Mouse (Mus musculus): Measurements from ENCODE around the gene Gins3. TPM values are rescaled to one million over a fixed set of nuclear protein-coding genes. Genes with fewer than 3 reads are reported as not detected.
"Not testable (repeated sequence)": the region's sequence is repeated elsewhere in the genome, so short reads cannot be mapped to it uniquely, and the experiment has no call there.

Gene Gins3
- polyA plus RNA-seq, 1 experiment = 8.3 TPM

DNA sequence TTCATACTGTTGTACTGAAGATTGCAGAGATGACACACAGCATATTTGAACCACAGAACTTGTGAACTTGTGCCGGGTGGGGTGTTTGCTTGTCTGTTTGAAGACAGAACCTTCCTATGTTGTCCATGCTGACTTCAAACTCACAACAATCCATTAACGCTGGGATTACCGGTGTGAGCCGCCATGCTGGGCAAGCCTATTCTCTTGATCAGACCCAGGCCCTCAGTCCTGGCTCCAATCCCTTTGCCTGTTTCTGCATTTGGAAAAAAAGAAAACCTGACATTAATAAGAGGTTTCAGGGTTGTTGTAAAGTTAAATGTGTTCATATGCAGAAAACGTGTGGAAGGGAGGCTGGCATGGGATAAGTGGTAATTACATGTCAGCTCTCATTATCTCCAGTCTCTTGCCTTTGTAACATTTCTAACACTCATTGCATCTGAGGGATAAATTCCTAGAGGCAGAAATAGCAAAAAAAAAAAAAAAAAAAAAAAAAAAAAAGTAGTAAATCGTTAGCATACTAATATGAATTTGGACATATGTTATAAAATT is 27.2 kb downstream of the Gins3 start:
- no peak overlapping the region for H3K4me3 ChIP-seq (ENCODE audit: insufficient read depth, poor library complexity, severe bottlenecking)
- H3K79me3 ChIP-seq (ENCODE audit: low read depth) = no peaks in the 10 kb centered on the region
- H3ac ChIP-seq (ENCODE audit: control insufficient read depth, insufficient read length, low read depth) = no peak overlapping the region
- no peaks in the 10 kb centered on the region for H3K27me3 ChIP-seq (ENCODE audit: control insufficient read depth, insufficient read depth, insufficient read length)
- no peak for TF ChIP-seq CEBPB (IDR thresholded peaks at IDR 0.05; ENCODE audit: low read depth)
- TF ChIP-seq FOSL1 (IDR thresholded peaks at IDR 0.05; ENCODE audit: insufficient read depth, low read length, poor library complexity, severe bottlenecking) = no peak
- no peak for TF ChIP-seq MAX (IDR thresholded peaks at IDR 0.05)
- TF ChIP-seq MYOG (IDR thresholded peaks at IDR 0.05; ENCODE audit: control insufficient read depth, extremely low read depth, insufficient read length) = no peak
- no peak for TF ChIP-seq USF1 (IDR thresholded peaks at IDR 0.05; ENCODE audit: low read depth)
- TF ChIP-seq MYOD1 (IDR thresholded peaks at IDR 0.05; ENCODE audit: control insufficient read depth, insufficient read length, low read depth) = no peak
- TF ChIP-seq CTCF (IDR thresholded peaks at IDR 0.05; ENCODE audit: control insufficient read depth, insufficient read depth, insufficient read length) = no peak
- H3K36me3 ChIP-seq (ENCODE audit: control insufficient read depth, insufficient read depth) = no peaks in the 10 kb centered on the region
- no peaks in the 10 kb centered on the region for H3K79me2 ChIP-seq (ENCODE audit: control insufficient read depth, insufficient read depth)

DNA sequence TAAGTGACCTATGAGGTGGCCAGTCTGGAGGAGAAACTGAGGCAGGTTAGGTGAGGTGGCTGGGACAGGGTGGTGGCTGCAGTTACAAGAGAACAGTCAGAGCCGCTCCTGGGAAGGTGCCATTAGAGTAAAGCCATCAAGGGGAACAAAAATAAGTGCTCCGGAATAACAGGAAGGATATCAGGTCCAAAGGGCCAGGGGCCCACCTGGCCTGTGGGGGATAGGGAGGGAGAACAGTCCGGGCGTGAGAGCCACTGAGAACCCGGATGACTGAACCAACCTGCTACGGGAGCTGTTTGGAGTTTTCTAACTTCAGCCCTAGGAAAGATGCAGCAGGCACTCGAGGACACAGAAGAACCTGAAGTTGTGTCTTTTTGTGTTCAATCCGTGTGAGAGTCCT is 27.8 kb downstream of the Gins3 start:
- TF ChIP-seq FOSL1 (IDR thresholded peaks at IDR 0.05; ENCODE audit: insufficient read depth, low read length, poor library complexity, severe bottlenecking) (no peak), MYOD1 (IDR thresholded peaks at IDR 0.05; ENCODE audit: control insufficient read depth, insufficient read length, low read depth) (no peak), MYOG (IDR thresholded peaks at IDR 0.05; ENCODE audit: control insufficient read depth, extremely low read depth, insufficient read length) (no peak), CTCF (IDR thresholded peaks at IDR 0.05; ENCODE audit: control insufficient read depth, insufficient read depth, insufficient read length) (no peak), MAX (IDR thresholded peaks at IDR 0.05) (no peak), CEBPB (IDR thresholded peaks at IDR 0.05; ENCODE audit: low read depth) (no peak), USF1 (IDR thresholded peaks at IDR 0.05; ENCODE audit: low read depth) (no peak)
- Histone ChIP-seq H3K36me3 (ENCODE audit: control insufficient read depth, insufficient read depth) (no peaks in the 10 kb centered on the region), H3K79me2 (ENCODE audit: control insufficient read depth, insufficient read depth) (no peaks in the 10 kb centered on the region), H3K27me3 (ENCODE audit: control insufficient read depth, insufficient read depth, insufficient read length) (no peaks in the 10 kb centered on the region), H3K79me3 (ENCODE audit: low read depth) (no peaks in the 10 kb centered on the region), H3ac (ENCODE audit: control insufficient read depth, insufficient read length, low read depth) (no peak overlapping the region), H3K4me3 (ENCODE audit: insufficient read depth, poor library complexity, severe bottlenecking) (no peak overlapping the region)

DNA sequence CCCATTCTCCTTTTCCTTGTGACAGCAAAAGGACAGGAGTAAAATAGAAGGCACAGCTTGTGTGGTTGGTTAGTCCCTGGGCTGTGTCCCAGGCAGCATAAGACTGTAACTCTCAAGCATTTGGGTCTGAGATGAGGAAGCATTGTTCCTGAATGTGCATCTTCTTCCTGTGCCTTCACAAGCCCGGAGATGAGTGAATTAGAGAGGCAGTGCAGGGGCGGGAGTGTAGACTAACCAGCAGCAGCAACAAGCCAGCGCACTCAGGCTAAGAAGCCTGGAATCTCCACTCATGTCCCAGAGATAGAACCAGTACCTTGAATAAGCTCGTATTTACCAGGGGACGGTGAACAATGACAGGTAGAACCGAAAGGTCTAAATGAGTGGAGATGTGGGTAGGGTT is 28.3 kb downstream of the Gins3 start:
- H3K36me3 ChIP-seq (ENCODE audit: control insufficient read depth, insufficient read depth) = no peaks in the 10 kb centered on the region
- H3K79me3 ChIP-seq (ENCODE audit: low read depth) = no peaks in the 10 kb centered on the region
- no peak overlapping the region for H3K4me3 ChIP-seq (ENCODE audit: insufficient read depth, poor library complexity, severe bottlenecking)
- TF ChIP-seq MYOD1 (IDR thresholded peaks at IDR 0.05; ENCODE audit: control insufficient read depth, insufficient read length, low read depth) (no peak), USF1 (IDR thresholded peaks at IDR 0.05; ENCODE audit: low read depth) (no peak), MYOG (IDR thresholded peaks at IDR 0.05; ENCODE audit: control insufficient read depth, extremely low read depth, insufficient read length) (no peak), CTCF (IDR thresholded peaks at IDR 0.05; ENCODE audit: control insufficient read depth, insufficient read depth, insufficient read length) (no peak), CEBPB (IDR thresholded peaks at IDR 0.05; ENCODE audit: low read depth) (no peak), MAX (IDR thresholded peaks at IDR 0.05) (no peak), FOSL1 (IDR thresholded peaks at IDR 0.05; ENCODE audit: insufficient read depth, low read length, poor library complexity, severe bottlenecking) (no peak)
- H3K79me2 ChIP-seq (ENCODE audit: control insufficient read depth, insufficient read depth) = no peaks in the 10 kb centered on the region
- H3K27me3 ChIP-seq (ENCODE audit: control insufficient read depth, insufficient read depth, insufficient read length) = no peaks in the 10 kb centered on the region
- H3ac ChIP-seq (ENCODE audit: control insufficient read depth, insufficient read length, low read depth) = no peak overlapping the region

DNA sequence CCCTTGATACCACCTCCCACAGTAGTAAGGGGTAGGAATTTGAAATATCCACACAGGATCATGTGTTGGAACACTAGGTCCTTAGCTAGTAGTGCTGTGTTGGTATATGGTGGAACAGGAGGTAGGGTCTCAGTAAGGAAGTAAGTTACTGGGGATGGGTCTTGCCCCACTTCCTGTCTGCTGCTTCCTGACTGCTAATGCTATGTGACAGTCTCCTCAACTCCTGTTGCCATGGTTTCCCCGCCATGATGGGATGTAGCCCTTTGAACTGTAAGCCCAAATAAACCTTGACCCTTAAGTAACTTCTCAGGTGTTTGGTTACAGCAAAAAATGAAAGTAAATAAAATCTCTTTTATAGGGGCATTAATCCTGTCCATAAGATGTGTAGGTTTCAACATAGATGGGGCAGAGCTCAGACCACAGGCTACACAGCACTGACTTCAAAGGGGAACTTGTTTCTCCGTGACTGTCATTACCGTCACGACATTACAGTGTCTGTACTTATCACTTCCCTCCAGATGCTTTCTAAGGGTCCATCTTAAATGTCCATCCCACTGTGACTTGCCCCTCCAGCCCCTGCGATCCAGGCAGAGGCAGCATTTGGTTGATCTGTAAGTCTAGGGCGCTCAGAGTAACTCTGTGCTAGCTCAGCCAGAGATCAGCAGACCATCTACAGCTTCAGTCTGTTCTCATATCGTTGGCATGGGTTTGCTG is 29.8 kb downstream of the Gins3 start:
- TF ChIP-seq MAX (IDR thresholded peaks at IDR 0.05) = no peak
- TF ChIP-seq USF1 (IDR thresholded peaks at IDR 0.05; ENCODE audit: low read depth) = no peak
- TF ChIP-seq CTCF (IDR thresholded peaks at IDR 0.05; ENCODE audit: control insufficient read depth, insufficient read depth, insufficient read length) = no peak
- TF ChIP-seq CEBPB (IDR thresholded peaks at IDR 0.05; ENCODE audit: low read depth) = no peak
- TF ChIP-seq MYOG (IDR thresholded peaks at IDR 0.05; ENCODE audit: control insufficient read depth, extremely low read depth, insufficient read length) = no peak
- Histone ChIP-seq H3K79me3 (ENCODE audit: low read depth) (no peaks in the 10 kb centered on the region), H3ac (ENCODE audit: control insufficient read depth, insufficient read length, low read depth) (no peak overlapping the region), H3K36me3 (ENCODE audit: control insufficient read depth, insufficient read depth) (no peaks in the 10 kb centered on the region), H3K4me3 (ENCODE audit: insufficient read depth, poor library complexity, severe bottlenecking) (no peak overlapping the region), H3K79me2 (ENCODE audit: control insufficient read depth, insufficient read depth) (no peaks in the 10 kb centered on the region), H3K27me3 (ENCODE audit: control insufficient read depth, insufficient read depth, insufficient read length) (no peaks in the 10 kb centered on the region)

DNA sequence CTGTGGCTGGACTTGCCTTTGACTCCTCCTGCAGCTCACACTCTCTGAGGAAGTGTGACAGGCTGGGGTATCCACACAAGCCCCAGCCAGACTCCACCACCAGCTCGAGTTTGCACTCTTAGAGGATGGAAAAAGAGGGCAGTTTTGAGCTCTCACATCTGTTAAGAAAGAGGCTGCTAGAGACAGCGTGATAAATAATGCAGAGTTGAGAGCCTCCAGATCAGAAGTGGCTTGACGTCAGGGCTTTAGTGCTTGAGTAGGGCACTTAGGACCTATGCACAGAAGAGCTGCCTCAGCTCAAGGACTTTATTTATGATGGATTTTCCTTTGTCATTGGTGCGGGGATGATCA is 30.3 kb downstream of the Gins3 start:
- no peaks in the 10 kb centered on the region for H3K79me3 ChIP-seq (ENCODE audit: low read depth)
- H3ac ChIP-seq (ENCODE audit: control insufficient read depth, insufficient read length, low read depth) = no peak overlapping the region
- no peaks in the 10 kb centered on the region for H3K36me3 ChIP-seq (ENCODE audit: control insufficient read depth, insufficient read depth)
- no peaks in the 10 kb centered on the region for H3K27me3 ChIP-seq (ENCODE audit: control insufficient read depth, insufficient read depth, insufficient read length)
- H3K4me3 ChIP-seq (ENCODE audit: insufficient read depth, poor library complexity, severe bottlenecking) = no peak overlapping the region
- H3K79me2 ChIP-seq (ENCODE audit: control insufficient read depth, insufficient read depth) = no peaks in the 10 kb centered on the region
- TF ChIP-seq FOSL1 (IDR thresholded peaks at IDR 0.05; ENCODE audit: insufficient read depth, low read length, poor library complexity, severe bottlenecking) = no peak

DNA sequence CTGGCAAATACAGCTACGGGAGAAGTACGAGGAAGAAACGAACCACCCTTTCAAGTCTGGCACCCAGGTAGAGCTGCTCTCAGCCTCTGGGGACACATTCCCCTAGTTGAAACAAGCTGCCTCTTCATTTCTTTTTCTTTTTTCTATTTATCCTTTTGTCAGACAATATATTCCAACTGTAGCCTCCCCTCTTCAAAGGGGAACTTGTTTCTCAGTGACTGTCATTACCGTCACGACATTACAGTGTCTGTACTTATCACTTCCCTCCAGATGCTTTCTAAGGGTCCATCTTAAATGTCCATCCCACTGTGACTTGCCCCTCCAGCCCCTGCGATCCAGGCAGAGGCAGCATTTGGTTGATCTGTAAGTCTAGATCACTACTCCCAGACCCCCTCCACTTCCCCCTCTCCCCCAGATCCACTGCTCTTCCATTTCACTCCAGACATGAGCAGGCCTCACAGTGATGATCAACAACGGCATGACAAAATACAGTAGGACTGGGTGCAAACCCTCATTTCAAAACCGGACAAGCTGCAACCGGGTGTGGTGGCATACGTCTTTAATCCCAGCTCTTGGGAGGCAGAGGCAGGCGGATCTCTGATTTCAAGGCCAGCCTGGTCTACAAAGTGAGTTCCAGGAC is 32.7 kb downstream of the Gins3 start:
- H3ac ChIP-seq (ENCODE audit: control insufficient read depth, insufficient read length, low read depth); H3K36me3 ChIP-seq (ENCODE audit: control insufficient read depth, insufficient read depth); H3K4me3 ChIP-seq (ENCODE audit: insufficient read depth, poor library complexity, severe bottlenecking): not testable (repeated sequence)

More for the DNA sequence above, 32.7 kb downstream of the Gins3 start:
- H3K79me3 ChIP-seq (ENCODE audit: low read depth); H3K27me3 ChIP-seq (ENCODE audit: control insufficient read depth, insufficient read depth, insufficient read length); H3K79me2 ChIP-seq (ENCODE audit: control insufficient read depth, insufficient read depth): not testable (repeated sequence)

Measured in C2C12 (cell line).